Mouse (Mus musculus) heart, adult 2 months (tissue): ENCODE results near the gene Hoxd12.

Source experiments
- CTCF ChIP-seq: fragments of 200-600 bp; IDR thresholded peaks from 2 replicates; pipeline ENCODE4 v1.8.1; 2022; ENCODE audit warnings: antibody characterized with exemption, mild to moderate bottlenecking, moderate library complexity
- POLR2A ChIP-seq: fragments of 200-500 bp; IDR thresholded peaks from 2 replicates; pipeline ENCODE4 v1.6.1; 2011; ENCODE audit warnings: mild to moderate bottlenecking, low read depth, low read length, control low read depth; ENCODE audit not compliant: insufficient read depth

DNA sequence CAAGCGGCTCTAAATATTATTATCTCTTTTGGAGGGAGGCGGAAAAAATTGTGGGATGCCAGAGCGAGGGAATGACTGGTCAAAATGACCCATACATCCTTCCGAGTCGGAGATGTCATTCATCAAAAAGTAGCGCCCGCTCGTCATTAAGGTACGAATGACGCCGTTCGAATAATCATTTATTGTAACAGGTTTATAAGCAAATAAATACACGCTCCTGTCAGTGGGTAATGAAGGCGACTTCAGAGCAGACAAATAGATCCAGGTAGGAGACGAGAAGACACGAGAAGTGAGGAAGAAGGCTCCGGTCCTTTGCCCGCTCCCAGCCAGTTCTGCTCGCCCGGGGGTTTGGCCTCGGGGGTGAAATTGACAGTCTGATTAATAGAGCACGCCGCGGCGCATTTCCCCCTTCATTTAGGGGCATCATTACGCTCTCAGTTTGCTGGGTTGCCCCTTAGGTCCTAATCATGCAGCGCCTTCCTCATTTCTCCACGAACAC lies 15.3 kb upstream of the Hoxd12 start, which contains the start of gene Evx2:
- TF ChIP-seq CTCF (no peak), POLR2A (no peak)
